Mouse (Mus musculus): ENCODE results near the gene Amigo2.

The Amigo2 gene

DNA sequence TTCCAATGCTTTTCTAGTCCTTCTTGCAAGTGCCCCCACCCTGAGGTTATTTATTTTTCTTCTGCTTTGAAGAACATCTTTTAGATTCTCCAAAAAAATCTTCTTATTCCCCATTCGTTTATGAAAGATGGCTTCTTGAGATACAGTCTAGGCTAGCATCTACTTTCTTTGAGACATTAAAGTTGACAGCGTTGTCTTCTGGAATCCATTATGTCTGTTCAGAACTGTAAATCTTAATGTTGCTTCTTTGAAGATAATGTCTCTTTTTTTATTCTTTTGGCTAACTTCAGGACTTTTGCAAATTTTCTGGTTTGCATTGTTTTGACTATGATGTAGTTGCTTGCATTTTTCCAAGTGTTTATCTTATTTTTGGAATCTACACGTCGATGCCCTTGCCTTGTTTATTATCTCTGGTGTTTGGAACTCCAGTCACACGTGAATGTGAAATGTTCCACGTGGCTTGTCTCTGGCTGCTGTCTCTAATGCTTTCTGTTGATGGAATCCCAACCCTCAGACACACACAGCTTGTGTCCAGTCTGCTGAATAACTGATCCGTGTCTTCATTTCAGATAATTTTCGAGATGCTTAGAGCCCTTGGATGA, 20.1 kb upstream of the Amigo2 start:
- DNase-seq (ENCODE audit: extremely low spot score): no peak

- no peak for DNase-seq (ENCODE audit: extremely low spot score)
Observed at GRCm38 (mm10) chr15:97266236-97266845, 19.3 kb upstream of the Amigo2 start.

- DNase-seq (ENCODE audit: extremely low spot score): no peak
Observed at GRCm38 (mm10) chr15:97262251-97262650, 15.2 kb upstream of the Amigo2 start.

- DNase-seq (ENCODE audit: extremely low spot score): no peak
Observed at GRCm38 (mm10) chr15:97259968-97260597, 13.0 kb upstream of the Amigo2 start.

DNA sequence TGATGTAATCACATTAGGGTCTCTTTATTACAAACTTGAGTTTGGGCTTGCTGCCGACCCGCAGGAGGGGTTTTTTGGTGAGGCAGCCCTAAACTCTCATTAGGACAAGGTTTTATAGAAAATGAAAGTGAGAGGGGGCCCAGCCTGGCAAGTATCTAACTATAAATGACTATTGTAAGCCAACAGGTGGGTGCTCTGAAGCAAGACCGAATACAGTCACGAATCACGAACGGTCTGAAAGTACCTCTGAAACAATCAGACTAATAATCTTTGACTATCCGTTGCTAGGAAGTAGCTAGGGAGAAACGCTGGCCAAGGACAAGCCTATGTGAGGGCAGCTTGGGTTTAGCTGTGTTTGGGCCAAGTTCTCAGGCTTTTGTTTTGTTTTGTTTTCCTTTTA, 12.2 kb upstream of the Amigo2 start:
- no peak for DNase-seq (ENCODE audit: extremely low spot score)

DNA sequence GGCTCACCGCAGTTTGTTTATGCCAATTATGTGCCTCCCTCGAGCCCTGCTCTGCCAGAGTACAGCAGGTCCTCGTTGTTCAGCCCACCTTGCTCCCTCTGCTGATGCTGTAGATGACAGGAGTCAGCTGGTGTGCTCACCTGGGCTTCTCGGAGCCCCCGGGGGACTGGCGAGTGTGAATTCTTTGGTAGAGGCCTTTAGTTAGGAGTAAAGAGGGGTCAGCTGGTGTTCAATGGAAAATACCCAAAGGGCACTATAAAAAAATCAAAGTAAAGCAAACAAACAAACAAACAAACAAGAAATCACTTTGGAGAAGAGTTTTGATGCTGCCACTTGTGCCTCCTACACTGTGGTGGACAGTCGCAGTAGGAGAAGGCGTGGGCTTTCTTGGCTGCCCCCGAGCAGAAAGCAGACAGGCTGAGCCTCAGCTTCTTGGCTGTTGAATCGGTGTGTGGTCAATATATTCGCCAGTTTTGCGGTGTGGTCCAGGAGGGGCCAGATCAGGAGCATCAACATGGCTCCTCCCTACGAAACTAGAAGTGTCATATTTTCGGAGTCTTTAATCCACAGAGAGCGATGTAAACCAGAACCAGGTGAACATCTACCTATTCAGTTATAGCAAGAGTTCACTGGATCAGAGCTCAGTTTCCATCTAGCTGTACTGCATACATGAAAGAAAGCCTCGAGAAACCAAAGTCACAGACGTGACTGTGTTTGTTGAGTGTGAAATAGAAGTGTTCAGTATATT, 11.6 kb upstream of the Amigo2 start:
- no peak for DNase-seq (ENCODE audit: extremely low spot score)

GRCm38 (mm10) chr15:97257206-97257775, 10.2 kb upstream of the Amigo2 start:
- DNase-seq (ENCODE audit: extremely low spot score): no peak

DNA sequence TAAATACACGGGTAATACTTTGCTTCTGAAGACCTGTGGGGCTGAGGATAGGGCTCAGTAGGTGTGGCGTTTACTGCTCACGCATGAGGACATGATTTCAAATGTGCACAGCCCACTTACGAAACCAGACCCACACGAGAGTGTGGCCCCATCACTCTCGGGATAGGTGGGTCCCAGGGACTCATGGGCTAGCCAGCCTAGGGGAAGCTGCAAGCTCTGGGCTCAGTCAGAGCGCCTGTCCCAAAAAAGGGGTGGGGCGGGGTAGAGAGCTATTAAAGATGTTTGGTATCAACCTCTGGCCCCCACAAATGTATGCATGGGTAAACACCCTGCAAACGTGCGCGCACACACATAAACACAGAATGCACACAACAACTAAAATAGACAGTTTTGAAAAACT, 9.3 kb upstream of the Amigo2 start:
- no peak for DNase-seq (ENCODE audit: extremely low spot score)

- no peak for DNase-seq (ENCODE audit: extremely low spot score)
Observed at GRCm38 (mm10) chr15:97255800-97256199, 8.7 kb upstream of the Amigo2 start.

GRCm38 (mm10) chr15:97254375-97254774, 7.3 kb upstream of the Amigo2 start:
- DNase-seq (ENCODE audit: extremely low spot score): no peak

DNA sequence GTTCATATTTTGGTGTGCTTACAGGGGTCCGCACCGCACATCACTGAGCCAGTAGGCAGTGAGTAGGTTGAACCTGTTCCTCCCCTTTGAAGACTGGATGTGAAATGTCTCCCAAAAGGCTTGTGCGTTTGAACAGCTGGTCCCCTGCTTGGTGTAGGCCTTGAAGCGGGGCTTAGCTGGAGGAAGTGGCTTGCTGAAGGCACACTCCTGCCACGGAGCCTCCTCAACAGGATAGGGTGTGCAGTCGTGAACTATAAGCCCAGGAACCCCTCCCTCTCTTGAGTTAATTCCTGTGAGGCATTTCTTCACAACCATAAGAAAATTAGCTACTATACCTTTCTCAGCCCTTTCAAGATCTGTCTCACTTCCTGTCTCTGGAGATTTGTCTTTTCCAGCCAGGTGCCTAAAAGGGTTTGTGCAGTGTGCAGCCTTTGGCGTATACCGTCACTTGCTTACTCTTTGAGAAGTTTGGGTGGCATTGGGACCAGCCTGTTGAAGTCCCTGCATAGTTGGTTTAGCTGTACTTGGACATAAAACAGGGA, 5.5 kb upstream of the Amigo2 start:
- DNase-seq (ENCODE audit: extremely low spot score): no peak

- no peak for DNase-seq (ENCODE audit: extremely low spot score)
Observed at GRCm38 (mm10) chr15:97249322-97249721, 2.2 kb upstream of the Amigo2 start.

GRCm38 (mm10) chr15:97248296-97248695, 1.2 kb upstream of the Amigo2 start:
- no peak for DNase-seq (ENCODE audit: extremely low spot score)

DNA sequence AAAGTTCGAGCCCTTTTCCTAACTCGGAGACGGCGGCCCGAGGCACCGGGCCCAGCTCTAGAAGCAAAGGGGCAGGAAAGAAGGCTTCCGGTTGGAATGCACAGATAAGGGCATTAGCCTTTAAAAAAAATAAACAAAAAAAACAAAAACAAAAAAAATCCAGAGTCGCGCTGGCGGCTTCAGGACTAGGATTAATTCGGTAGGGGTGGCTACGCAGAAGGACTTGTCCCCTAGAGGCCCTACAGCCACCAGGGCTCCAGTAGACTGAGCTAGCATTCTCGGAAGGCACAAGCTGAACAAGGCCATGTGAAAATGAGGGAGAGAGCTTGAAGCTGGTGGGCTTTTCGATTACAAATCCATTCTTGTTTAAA, 689 bp upstream of the Amigo2 start:
- peak; percentile 62 for DNase-seq (ENCODE audit: extremely low spot score)

GRCm38 (mm10) chr15:97246256-97246655, 831 bp downstream of the Amigo2 start:
- DNase-seq (ENCODE audit: extremely low spot score): no peak

GRCm38 (mm10) chr15:97245392-97245791, 1.7 kb downstream of the Amigo2 start:
- no peak for DNase-seq (ENCODE audit: extremely low spot score)

DNA sequence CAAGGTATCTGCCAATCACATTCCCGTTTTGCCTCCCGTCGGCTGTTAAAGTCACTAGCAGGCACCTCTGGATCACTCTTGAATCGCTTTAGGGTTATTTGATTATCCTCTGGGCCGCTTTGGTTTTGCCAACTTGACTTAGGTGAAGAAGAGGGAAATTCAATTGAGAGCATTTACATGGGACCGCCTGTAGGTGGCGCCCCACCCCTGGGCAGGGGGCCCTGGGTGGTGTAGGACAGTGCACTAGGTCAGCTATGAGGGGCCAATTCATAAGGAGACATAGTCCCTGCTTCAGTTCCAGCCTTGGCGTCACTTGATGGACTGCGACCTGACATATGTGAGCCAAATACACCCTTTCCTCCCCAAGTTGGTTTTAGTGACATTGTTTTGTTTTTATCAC, 10.1 kb downstream of the Amigo2 start:
- peak; percentile 33 for DNase-seq (ENCODE audit: extremely low spot score)

- DNase-seq (ENCODE audit: extremely low spot score): peak; percentile 54
Observed at GRCm38 (mm10) chr15:97235183-97235582, 11.9 kb downstream of the Amigo2 start.

GRCm38 (mm10) chr15:97234076-97234475, 13.0 kb downstream of the Amigo2 start:
- DNase-seq (ENCODE audit: extremely low spot score): no peak

DNA sequence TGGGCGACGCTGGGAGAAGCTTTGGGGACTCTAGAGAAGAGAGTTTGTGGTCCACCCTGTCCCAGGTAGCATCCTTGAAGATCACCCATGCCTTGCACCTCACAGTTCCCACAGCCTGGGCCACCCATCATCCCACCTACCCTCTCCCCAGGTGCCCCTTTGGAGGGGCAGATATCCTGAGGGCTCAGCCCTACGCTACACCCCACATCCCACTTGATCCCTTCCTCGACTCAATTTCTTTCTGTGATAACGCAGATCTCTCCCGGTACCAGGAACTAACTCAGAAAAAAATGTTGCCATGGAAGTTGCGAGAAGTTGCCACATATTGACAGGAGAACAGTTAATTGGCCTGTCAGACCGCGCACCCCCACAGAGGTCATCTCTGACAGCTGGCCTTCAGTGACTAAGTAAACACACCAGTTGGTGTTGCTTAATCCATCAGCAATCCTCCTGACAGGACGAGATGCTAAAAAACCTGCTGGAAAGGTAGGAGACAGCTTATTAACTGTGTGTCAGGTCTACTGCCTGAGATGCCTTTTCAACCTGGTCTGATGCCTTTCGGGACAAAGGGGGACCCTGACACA, 17.5 kb downstream of the Amigo2 start:
- no peak for DNase-seq (ENCODE audit: extremely low spot score)

GRCm38 (mm10) chr15:97224003-97224402, 23.1 kb downstream of the Amigo2 start:
- DNase-seq (ENCODE audit: extremely low spot score): no peak

- no peak for DNase-seq (ENCODE audit: extremely low spot score)
Observed at GRCm38 (mm10) chr15:97223431-97223830, 23.7 kb downstream of the Amigo2 start.
